Mouse (Mus musculus) G1E (cell line): ENCODE data around the gene Cdhr2.

Experiments used
- CTCF ChIP-seq: IDR thresholded peaks from 2 replicates; pipeline ENCODE4 v1.5.1; 2012; ENCODE audit warnings: low read depth, low read length, inconsistent platforms, mixed read lengths
- GATA1 ChIP-seq: IDR thresholded peaks from 2 replicates; pipeline ENCODE4 v1.6.1; 2012; ENCODE audit warnings: borderline replicate concordance, low read length, inconsistent platforms, mixed read lengths
- GATA2 ChIP-seq: IDR thresholded peaks from 2 replicates; pipeline ENCODE4 v1.6.1; 2012; ENCODE audit warnings: low read depth, low read length, inconsistent platforms, borderline replicate concordance
- TAL1 ChIP-seq: conservative IDR thresholded peaks from 2 replicates; pipeline ENCODE4 v1.6.1; 2012; ENCODE audit warnings: low read depth, low read length, inconsistent platforms, mixed read lengths

DNA sequence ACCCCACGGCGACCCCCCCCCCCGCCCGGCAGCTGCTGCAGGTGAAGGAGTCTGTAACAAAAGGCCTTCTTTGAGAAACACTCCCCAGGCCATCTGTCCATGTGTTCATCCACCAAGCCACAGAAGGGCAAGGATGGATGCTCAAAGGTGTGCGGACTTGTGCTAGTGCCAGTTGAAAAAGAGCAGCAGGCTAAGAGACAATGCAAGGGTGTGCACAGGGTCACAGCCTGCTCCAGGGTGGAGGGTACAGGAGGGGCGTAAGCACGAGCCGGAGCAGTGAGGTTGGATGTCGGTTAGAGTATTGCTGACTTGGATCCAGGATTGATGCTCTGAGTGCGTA lies 47.4 kb downstream of the Cdhr2 start:
- no peak for TF ChIP-seq CTCF
- TF ChIP-seq GATA1, result no peak
- TF ChIP-seq GATA2, result no peak
- TF ChIP-seq TAL1, result no peak
